Mouse (Mus musculus): ENCODE data around the gene Zfp385b. TPM values are rescaled to one million over a fixed set of nuclear protein-coding genes. Genes with fewer than 3 reads are reported as not detected.

The Zfp385b gene
- total RNA-seq, 1 experiment from 2014 or later, result 0.49 TPM

- DNase-seq, result no peak
These were observed 303.8 kb downstream of the Zfp385b start for GRCm38 (mm10) chr2:77515654-77516053.

- no peak for DNase-seq
These were observed 304.4 kb downstream of the Zfp385b start for GRCm38 (mm10) chr2:77515011-77515410.

GRCm38 (mm10) chr2:77514476-77514875 is 305.0 kb downstream of the Zfp385b start:
- no peak for DNase-seq

- DNase-seq, result no peak
These were observed 310.7 kb downstream of the Zfp385b start for GRCm38 (mm10) chr2:77508731-77509130.

- DNase-seq, result no peak
These were observed 313.1 kb downstream of the Zfp385b start for GRCm38 (mm10) chr2:77506308-77506707.

- DNase-seq, result no peak
These were observed 313.8 kb downstream of the Zfp385b start for GRCm38 (mm10) chr2:77505614-77506013.

GRCm38 (mm10) chr2:77503674-77504351 is 315.6 kb downstream of the Zfp385b start:
- no peak for DNase-seq

GRCm38 (mm10) chr2:77503217-77503616 is 316.2 kb downstream of the Zfp385b start:
- DNase-seq, result no peak

- no peak for DNase-seq
These were observed 317.0 kb downstream of the Zfp385b start for GRCm38 (mm10) chr2:77502458-77502857.

- no peak for DNase-seq
These were observed 319.0 kb downstream of the Zfp385b start for GRCm38 (mm10) chr2:77500480-77500879.

GRCm38 (mm10) chr2:77498379-77498778 is 321.1 kb downstream of the Zfp385b start:
- DNase-seq, result no peak

GRCm38 (mm10) chr2:77497942-77498341 is 321.5 kb downstream of the Zfp385b start:
- DNase-seq, result no peak

GRCm38 (mm10) chr2:77496071-77496470 is 323.4 kb downstream of the Zfp385b start:
- DNase-seq, result peak; percentile 54

- DNase-seq, result no peak
These were observed 324.1 kb downstream of the Zfp385b start for GRCm38 (mm10) chr2:77495344-77495743.

GRCm38 (mm10) chr2:77493695-77494094 is 325.7 kb downstream of the Zfp385b start:
- DNase-seq, result no peak

- no peak for DNase-seq
These were observed 332.3 kb downstream of the Zfp385b start for GRCm38 (mm10) chr2:77487151-77487550.

GRCm38 (mm10) chr2:77481274-77481673 is 338.2 kb downstream of the Zfp385b start:
- DNase-seq, result no peak

- no peak for DNase-seq
These were observed 341.9 kb downstream of the Zfp385b start for GRCm38 (mm10) chr2:77477536-77477935.

- DNase-seq, result no peak
These were observed 343.0 kb downstream of the Zfp385b start for GRCm38 (mm10) chr2:77476444-77476843.

GRCm38 (mm10) chr2:77472254-77472837 is 347.1 kb downstream of the Zfp385b start:
- DNase-seq, result no peak

- no peak for DNase-seq
These were observed 348.7 kb downstream of the Zfp385b start for GRCm38 (mm10) chr2:77470716-77471115.

GRCm38 (mm10) chr2:77461413-77461812 is 358.0 kb downstream of the Zfp385b start:
- no peak for DNase-seq

- no peak for DNase-seq
These were observed 359.4 kb downstream of the Zfp385b start for GRCm38 (mm10) chr2:77460011-77460410.

GRCm38 (mm10) chr2:77458431-77458830 is 361.0 kb downstream of the Zfp385b start:
- no peak for DNase-seq
